Comparison of ENCODE assay signal across 16 mouse cellular contexts in the genomic region with DNA sequence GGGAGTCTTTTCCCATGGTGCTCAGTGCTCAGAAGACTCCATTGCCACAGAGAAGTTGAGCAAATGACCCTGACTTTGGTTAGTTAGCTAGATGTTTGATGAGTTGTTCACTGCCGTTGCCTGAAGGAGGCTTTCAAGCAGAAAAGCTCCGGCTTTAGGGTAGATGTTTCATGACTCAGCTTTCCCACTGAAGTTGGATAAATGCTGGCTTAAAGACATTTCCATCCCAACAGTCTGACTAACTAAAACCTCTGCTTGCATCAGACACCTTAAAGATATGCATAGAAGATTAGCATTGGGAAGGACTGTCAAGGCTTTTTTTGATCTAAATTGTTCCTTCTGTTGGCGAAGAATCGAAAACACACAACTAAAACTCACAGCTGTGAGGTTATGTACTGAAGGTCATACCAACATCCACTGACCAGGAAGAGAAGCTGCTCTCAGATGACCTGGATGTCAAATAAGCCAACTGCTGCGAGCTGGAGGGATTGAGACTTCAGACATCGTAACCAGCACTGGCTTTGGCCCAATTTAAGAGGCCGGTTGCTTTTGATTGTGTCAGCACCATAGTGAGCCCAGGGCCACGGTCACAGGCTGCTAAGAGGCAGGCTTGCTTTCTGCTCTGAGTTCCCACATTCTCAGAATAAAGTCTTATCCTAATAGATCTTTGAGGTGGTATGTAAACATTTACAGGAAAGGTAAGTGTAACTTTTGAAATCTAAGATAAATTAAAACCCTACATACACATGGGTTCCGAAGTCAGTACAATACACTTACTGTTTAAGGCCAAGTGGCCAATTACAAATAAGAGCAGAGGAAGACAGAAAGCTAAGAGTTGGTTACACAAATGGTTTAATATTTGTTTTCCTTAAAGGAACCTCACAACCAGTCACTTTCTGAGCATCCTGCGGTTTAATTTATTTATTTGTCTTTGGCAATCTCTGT.
A peak's percentile ranks its signal among the peaks of the same experiment; 100 is the strongest.
DNase-seq lines count a peak whose midpoint lies in the region; ATAC-seq and TF ChIP-seq lines count a peak whose summit lies in the region.
"Had no signal": no experiment of that assay in that cellular context is flagged by ENCODE, and none has a peak within 500 bp of the region (broad histone marks: within the 10 kb centered on the region; RNA-seq: fewer than 3 reads in every experiment).

No protein-coding gene starts in this region.

- DNase-seq in cerebellum, adult 11-12 months, result peak; percentile 31
- no peak for DNase-seq in left cerebral cortex, adult 2 months (ENCODE audit: extremely low spot score in 1 of 2, low spot score in 2 of 2)
- no peak for DNase-seq in left cerebral cortex, postnatal 10 days (ENCODE audit: extremely low spot score in 1 of 2, low spot score in 2 of 2)
- DNase-seq in kidney, postnatal 36 days, result peak; percentile 41 to 42
- no peak for DNase-seq in thymus, adult 2 months
- no peak for DNase-seq in gastrocnemius, postnatal 4 days (ENCODE audit: low spot score in 2 of 2)
- DNase-seq: layer of hippocampus, postnatal 36 days; thymus, postnatal 36 days had no signal

- TF ChIP-seq CTCF in left cerebral cortex, adult 2 months (IDR thresholded peaks at IDR 0.05), result peak; percentile 4; the same call in 1 of the 2 replicates
- no peak for TF ChIP-seq CTCF in thymus, adult 2 months (IDR thresholded peaks at IDR 0.05; ENCODE audit: borderline replicate concordance, control insufficient read depth, extremely low read depth, insufficient read depth, low read length, poor library complexity)

- intact Hi-C loops in left cerebral cortex, adult 2 months (cut with DNase I), result no loop called here
- intact Hi-C loops in left cerebral cortex, postnatal 10 days (cut with DNase I), result no loop called here

- H3K9ac ChIP-seq in stomach, embryonic 16.5 days (ENCODE audit: low read length), result no peak overlapping the region
- H3K9ac ChIP-seq: heart, embryonic 13.5 days; limb, embryonic 12.5 days; liver, embryonic 14.5 days; neural tube, embryonic 12.5 days had no signal

- peaks cover 2% of the 10 kb centered on the region; the same call in 1 of the 2 replicates for H3K4me1 ChIP-seq in stomach, embryonic 16.5 days (ENCODE audit: control insufficient read depth, insufficient read depth, low read length)
- H3K4me1 ChIP-seq in thymus, adult 2 months (replicated peaks; ENCODE audit: control insufficient read depth, insufficient read depth, low read length), result no peaks in the 10 kb centered on the region
- H3K4me1 ChIP-seq: forebrain, embryonic 10.5 days; limb, embryonic 12.5 days; neural tube, embryonic 12.5 days had no signal

- H3K9me3 ChIP-seq in stomach, embryonic 16.5 days (replicated peaks; ENCODE audit: control insufficient read depth, low read length), result no peaks in the 10 kb centered on the region
- H3K9me3 ChIP-seq: forebrain, embryonic 10.5 days; heart, embryonic 13.5 days; limb, embryonic 12.5 days; neural tube, embryonic 12.5 days had no signal

- ATAC-seq in cerebellum, adult (ENCODE audit: insufficient number of reproducible peaks, low FRiP score, low TSS enrichment), result no peak
- peak; percentile 56; the same call in 1 of the 2 replicates for ATAC-seq in stomach, embryonic 16.5 days (ENCODE audit: insufficient read depth, low FRiP score)

- H3K27ac ChIP-seq in left cerebral cortex, adult 2 months, result no peak overlapping the region
- H3K27ac ChIP-seq in stomach, embryonic 16.5 days (ENCODE audit: low read length), result no peak overlapping the region
- no peak overlapping the region for H3K27ac ChIP-seq in thymus, adult 2 months (ENCODE audit: control insufficient read depth, insufficient read depth, low read length)
- H3K27ac ChIP-seq: forebrain, embryonic 10.5 days; heart, embryonic 13.5 days; limb, embryonic 12.5 days; liver, embryonic 14.5 days; neural tube, embryonic 12.5 days had no signal

- no peak for TF ChIP-seq POLR2A in thymus, adult 2 months (IDR thresholded peaks at IDR 0.05; ENCODE audit: control insufficient read depth, extremely low read depth, insufficient read depth, low read length, poor library complexity)

- no peaks in the 10 kb centered on the region for H3K27me3 ChIP-seq in stomach, embryonic 16.5 days (ENCODE audit: control insufficient read depth, insufficient read depth, low read length)
- H3K27me3 ChIP-seq in thymus, adult 2 months (ENCODE audit: control insufficient read depth, insufficient read depth, low read length), result no peaks in the 10 kb centered on the region
- H3K27me3 ChIP-seq: heart, embryonic 13.5 days; limb, embryonic 12.5 days; megakaryocyte, embryonic 14.5 days; neural tube, embryonic 12.5 days had no signal

- 44% methylated on average over 10 of the region's 10 CpGs for WGBS in stomach, embryonic 16.5 days
- WGBS in thymus, adult 2 months, result 90% methylated on average over 10 of the region's 10 CpGs

- no peak overlapping the region for H3K4me3 ChIP-seq in left cerebral cortex, adult 2 months
- H3K4me3 ChIP-seq in stomach, embryonic 16.5 days (replicated peaks; ENCODE audit: low read length), result no peak overlapping the region
- no peak overlapping the region for H3K4me3 ChIP-seq in thymus, adult 2 months (ENCODE audit: control insufficient read depth, insufficient read depth, low read length)
- H3K4me3 ChIP-seq: forebrain, embryonic 10.5 days; heart, embryonic 13.5 days; limb, embryonic 12.5 days; megakaryocyte, embryonic 14.5 days; neural tube, embryonic 12.5 days had no signal

- H3K4me2 ChIP-seq in stomach, embryonic 16.5 days (ENCODE audit: low read depth, low read length), result no peak overlapping the region
- H3K4me2 ChIP-seq: heart, embryonic 13.5 days; limb, embryonic 12.5 days; neural tube, embryonic 12.5 days had no signal

- no peaks in the 10 kb centered on the region for H3K36me3 ChIP-seq in stomach, embryonic 16.5 days (ENCODE audit: control insufficient read depth, insufficient read depth, low read length)
- H3K36me3 ChIP-seq in thymus, adult 2 months (ENCODE audit: control insufficient read depth, insufficient read depth, low read length), result no peaks in the 10 kb centered on the region
- H3K36me3 ChIP-seq: forebrain, embryonic 10.5 days; heart, embryonic 13.5 days; limb, embryonic 12.5 days; neural tube, embryonic 12.5 days had no signal

Comparison
In these comparisons a context has a peak if more than half of its experiments do, and no peak if none do; other contexts are left out.
1. DNase-seq: peak in cerebellum, adult 11-12 months (single experiment) and kidney, postnatal 36 days (2 of 2); none in left cerebral cortex, adult 2 months (0 of 2), left cerebral cortex, postnatal 10 days (0 of 2), thymus, adult 2 months (single experiment) and gastrocnemius, postnatal 4 days (0 of 2).